Mouse (Mus musculus) sigmoid colon, adult 10 weeks (tissue): ENCODE measurements around the gene Tex33. TPM values are rescaled to one million over a fixed set of nuclear protein-coding genes. Genes with fewer than 3 reads are reported as not detected.

Experiments
- polyA plus RNA-seq: library from polyadenylated mRNA; stranded (reverse); fragments of 350-450 nt; fragmentation: Illumina TruSeq; extraction: RNeasy Lipid Tissue Mini Kit (QIAGEN cat#74804); gene quantifications from one replicate; pipeline ENCODE4 v1.2.3, GENCODE M21; 2014; ENCODE audit warnings: low read depth, low replicate concordance

Gene Tex33
- not detected for polyA plus RNA-seq

GRCm38 (mm10) chr15:78395478-78395962 lies at the start of gene Tex33:
Tex33 (minus strand) TSS chr15:78395912.

DNA sequence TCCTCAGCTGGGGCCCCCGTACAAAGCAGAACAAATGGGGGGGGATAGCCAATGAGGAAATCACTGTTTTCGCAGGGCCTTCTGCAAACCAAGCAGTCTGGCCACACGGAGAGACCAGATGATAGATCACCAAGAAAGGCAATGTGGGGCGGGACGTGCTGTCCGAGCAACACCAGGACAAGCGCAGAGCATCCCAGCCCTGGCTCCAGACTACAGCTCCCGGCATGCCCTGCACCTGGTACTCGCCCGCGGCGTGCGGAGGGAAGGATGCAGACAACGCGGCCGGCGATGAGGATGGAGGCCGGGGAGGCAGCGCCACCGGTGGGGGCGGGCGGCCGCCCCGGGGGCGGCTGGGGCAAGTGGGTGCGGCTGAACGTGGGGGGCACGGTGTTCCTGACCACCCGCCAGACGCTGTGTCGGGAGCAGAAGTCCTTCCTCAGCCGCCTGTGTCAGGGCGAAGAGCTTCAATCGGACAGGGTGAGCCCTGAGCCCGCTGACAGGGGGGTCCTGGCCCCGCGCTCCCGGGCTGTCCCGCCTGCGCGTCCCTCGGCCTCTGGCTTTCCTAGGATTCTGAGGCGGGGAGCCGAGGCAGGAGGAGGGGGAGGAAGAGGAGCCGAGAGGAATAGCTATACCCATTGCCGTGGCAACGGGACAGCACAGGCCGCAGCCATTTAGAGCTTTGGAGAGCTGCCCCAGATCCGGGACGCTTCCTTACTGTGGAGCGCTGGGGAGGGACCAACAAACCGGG lies 32.9 kb upstream of the Tex33 start, which contains the start of gene Kctd17:
Gene Kctd17 (plus strand): TSS at position 174 of the 748 bp plus-strand sequence.

GRCm38 (mm10) chr15:78406293-78406934 lies 10.7 kb upstream of the Tex33 start, which contains the start of gene Mpst:
Mpst (plus strand) TSS chr15:78406416.

DNA sequence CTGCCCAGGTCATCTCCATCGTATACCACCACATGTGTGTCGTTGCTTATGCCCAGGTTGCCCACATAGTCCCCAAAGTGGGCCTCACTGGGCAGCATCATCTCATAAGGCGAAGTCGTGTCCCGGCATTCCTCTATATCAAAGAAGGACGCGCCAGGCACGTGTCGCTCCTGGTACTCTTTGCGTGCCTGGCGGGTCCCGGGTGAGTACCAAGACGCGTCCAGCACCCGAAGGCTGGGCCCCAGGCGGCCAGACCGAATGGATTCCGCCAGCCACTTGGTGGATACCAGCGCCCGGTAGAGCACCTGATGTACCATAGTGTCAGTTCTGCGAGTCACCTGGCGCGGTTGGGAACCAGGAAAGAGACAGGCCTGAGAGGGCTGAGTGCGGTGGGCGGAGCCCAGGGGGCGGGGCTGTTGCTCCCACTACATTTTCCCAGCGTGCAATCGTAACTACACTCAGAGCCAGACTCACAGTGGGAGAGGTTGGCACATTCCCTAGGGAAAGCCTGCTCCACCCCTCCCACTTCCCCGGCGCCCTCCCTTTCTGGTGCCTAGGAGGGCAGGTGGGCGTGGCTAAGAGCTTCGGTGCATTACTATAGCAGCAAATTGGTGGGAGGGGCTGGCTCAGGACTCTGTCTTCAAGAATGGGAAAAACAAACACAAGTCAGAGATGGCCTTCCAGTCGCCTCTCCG lies 10.0 kb upstream of the Tex33 start, which contains the start of gene Tst:
Gene Tst (minus strand): TSS at position 391 of the 695 bp plus-strand sequence.

Other genes starting within 250 kb of the Tex33 start
- gene Ift27, start 221.8 kb downstream of the Tex33 start, polyA plus RNA-seq: 5.5 TPM
- gene Pvalb, start 189.5 kb downstream of the Tex33 start, polyA plus RNA-seq: not detected
- gene Ncf4, start 151.1 kb downstream of the Tex33 start, polyA plus RNA-seq: not detected
- gene Csf2rb2, start 90.2 kb downstream of the Tex33 start, polyA plus RNA-seq: 1.7 TPM
- gene Csf2rb, start 70.2 kb downstream of the Tex33 start, polyA plus RNA-seq: 2.7 TPM
- gene Tst, start 10.0 kb upstream of the Tex33 start, polyA plus RNA-seq: 8.8 TPM
- 4.1 TPM for gene Mpst, start 10.5 kb upstream of the Tex33 start, polyA plus RNA-seq
- gene Kctd17, start 32.7 kb upstream of the Tex33 start, polyA plus RNA-seq: 5.5 TPM
- not detected for gene Tmprss6, start 72.7 kb upstream of the Tex33 start, polyA plus RNA-seq
- 0.44 TPM for gene Il2rb, start 99.4 kb upstream of the Tex33 start, polyA plus RNA-seq
- 15.3 TPM for gene C1qtnf6, start 135.5 kb upstream of the Tex33 start, polyA plus RNA-seq
- gene Sstr3, start 148.8 kb upstream of the Tex33 start, polyA plus RNA-seq: 0.16 TPM
- gene Rac2, start 176.9 kb upstream of the Tex33 start, polyA plus RNA-seq: 1.6 TPM
- gene Cyth4, start 201.1 kb upstream of the Tex33 start, polyA plus RNA-seq: 2.1 TPM